Mouse (Mus musculus) intestine, embryonic 14.5 days (tissue): ENCODE measurements around the gene Asb4. TPM values are rescaled to one million over a fixed set of nuclear protein-coding genes. Genes with fewer than 3 reads are reported as not detected.

Experiments used
- ATAC-seq: fragments of 200-750 bp; cut with Nextera tagmentation; replicated peaks from 2 replicates; pipeline ENCODE4 v1.8.0; 2017; ENCODE audit warnings: low read depth, moderate number of reproducible peaks, moderate TSS enrichment, moderate library complexity; ENCODE audit not compliant: low FRiP score, low TSS enrichment
- DNase-seq: peaks from one replicate; pipeline ENCODE4 v3.0.0-alpha.2; 2018; ENCODE audit warnings: low spot score
- H3K27ac ChIP-seq: fragments of 300-500 bp; sonication (generic); 2 replicates; pipeline ENCODE4 v1.5.1; 2014; ENCODE audit warnings: low read depth, mild to moderate bottlenecking, control low read depth
- H3K27me3 ChIP-seq: fragments of 300-500 bp; sonication (generic); replicated peaks from 2 replicates; pipeline ENCODE4 v1.6.1; 2014; ENCODE audit warnings: low read length, control low read depth; ENCODE audit not compliant: control insufficient read depth, insufficient read depth
- H3K36me3 ChIP-seq: fragments of 300-500 bp; sonication (generic); 2 replicates; pipeline ENCODE4 v1.6.1; 2014; ENCODE audit warnings: low read length, control low read depth; ENCODE audit not compliant: control insufficient read depth, insufficient read depth
- H3K4me1 ChIP-seq: fragments of 300-500 bp; sonication (generic); replicated peaks from 2 replicates; pipeline ENCODE4 v1.6.1; 2014; ENCODE audit warnings: low read length, control low read depth, mixed read lengths; ENCODE audit not compliant: control insufficient read depth, insufficient read depth
- H3K4me2 ChIP-seq: fragments of 300-500 bp; sonication (generic); 2 replicates; pipeline ENCODE4 v1.6.1; 2014; ENCODE audit warnings: low read length
- H3K4me3 ChIP-seq: fragments of 300-500 bp; sonication (generic); 2 replicates; pipeline ENCODE4 v1.5.1; 2014; ENCODE audit warnings: low read depth, low read length, control low read depth, mixed read lengths
- H3K9ac ChIP-seq: fragments of 300-500 bp; sonication (generic); 2 replicates; pipeline ENCODE4 v1.6.1; 2014; ENCODE audit warnings: mild to moderate bottlenecking, low read length
- H3K9me3 ChIP-seq: fragments of 300-500 bp; sonication (generic); 2 replicates; pipeline ENCODE4 v1.6.1; 2016; ENCODE audit warnings: low read length, control low read depth; ENCODE audit not compliant: control insufficient read depth
- WGBS: fragments of 180-500 bp; shearing (Covaris S2); extraction: QIAGEN DNeasy Blood & Tissue Kit; methylation state at CpG from one replicate; pipeline ENCODE4 v1.1.7; 2014; 5-methylcytosine and 5-hydroxymethylcytosine counted together
- polyA plus RNA-seq: library from polyadenylated mRNA; unstranded; fragments of >200 nt; fragmentation: Nextera tagmentation; extraction: Ambion mirVana; gene quantifications from 2 replicates; pipeline ENCODE4 v1.2.1, GENCODE M21; 2014

The Asb4 gene
- polyA plus RNA-seq, 1 experiment from 2014 or later: 28.5 TPM

GRCm38 (mm10) chr6:5365845-5366244, 17.3 kb upstream of the Asb4 start:
- 88% methylated on average over 5 of the region's 5 CpGs for WGBS
- no peaks in the 10 kb centered on the region for H3K36me3 ChIP-seq
- no peak for ATAC-seq
- DNase-seq: no peak
- H3K4me1 ChIP-seq: no peaks in the 10 kb centered on the region
- no peaks in the 10 kb centered on the region for H3K27me3 ChIP-seq
- H3K27ac ChIP-seq: no peak overlapping the region
- no peak overlapping the region for H3K4me3 ChIP-seq
- no peak overlapping the region for H3K4me2 ChIP-seq
- no peak overlapping the region for H3K9ac ChIP-seq
- H3K9me3 ChIP-seq: no peaks in the 10 kb centered on the region

- 92% methylated on average over 4 of the region's 4 CpGs for WGBS
- no peak overlapping the region for H3K9ac ChIP-seq
- no peak overlapping the region for H3K4me3 ChIP-seq
- no peak for ATAC-seq
- no peak for DNase-seq
- no peaks in the 10 kb centered on the region for H3K36me3 ChIP-seq
- H3K27ac ChIP-seq: no peak overlapping the region
- H3K9me3 ChIP-seq: no peaks in the 10 kb centered on the region
- peaks cover 25% of the 10 kb centered on the region for H3K4me1 ChIP-seq
- no peak overlapping the region for H3K4me2 ChIP-seq
- no peaks in the 10 kb centered on the region for H3K27me3 ChIP-seq
These were observed 6.3 kb upstream of the Asb4 start for GRCm38 (mm10) chr6:5376884-5377283.

- Histone ChIP-seq H3K27me3 (no peaks in the 10 kb centered on the region), H3K4me2 (no peak overlapping the region), H3K9ac (no peak overlapping the region), H3K4me1 (peaks cover 42% of the 10 kb centered on the region), H3K27ac (no peak overlapping the region; the same call in 1 of the 2 replicates), H3K36me3 (no peaks in the 10 kb centered on the region), H3K9me3 (no peaks in the 10 kb centered on the region), H3K4me3 (no peak overlapping the region)
- ATAC-seq (no peak), DNase-seq (no peak)
- 92% methylated on average over 3 of the region's 3 CpGs for WGBS
These were observed 4.1 kb upstream of the Asb4 start for GRCm38 (mm10) chr6:5379048-5379447.

GRCm38 (mm10) chr6:5379781-5380623, 3.2 kb upstream of the Asb4 start:
- no peaks in the 10 kb centered on the region for H3K27me3 ChIP-seq
- 17% methylated on average over 22 of the region's 22 CpGs for WGBS
- DNase-seq (peak; percentile 71), ATAC-seq (no peak)
- no peak overlapping the region; the same call in 1 of the 2 replicates for H3K4me3 ChIP-seq
- no peaks in the 10 kb centered on the region for H3K36me3 ChIP-seq
- 0 out of 2 replicates have a peak overlapping the region, but pooled peaks have one; percentile 10 for H3K9ac ChIP-seq
- H3K4me1 ChIP-seq: peaks cover 42% of the 10 kb centered on the region
- peak overlapping the region; percentile 76 for H3K27ac ChIP-seq
- no peaks in the 10 kb centered on the region for H3K9me3 ChIP-seq
- peak overlapping the region; percentile 43 for H3K4me2 ChIP-seq

DNA sequence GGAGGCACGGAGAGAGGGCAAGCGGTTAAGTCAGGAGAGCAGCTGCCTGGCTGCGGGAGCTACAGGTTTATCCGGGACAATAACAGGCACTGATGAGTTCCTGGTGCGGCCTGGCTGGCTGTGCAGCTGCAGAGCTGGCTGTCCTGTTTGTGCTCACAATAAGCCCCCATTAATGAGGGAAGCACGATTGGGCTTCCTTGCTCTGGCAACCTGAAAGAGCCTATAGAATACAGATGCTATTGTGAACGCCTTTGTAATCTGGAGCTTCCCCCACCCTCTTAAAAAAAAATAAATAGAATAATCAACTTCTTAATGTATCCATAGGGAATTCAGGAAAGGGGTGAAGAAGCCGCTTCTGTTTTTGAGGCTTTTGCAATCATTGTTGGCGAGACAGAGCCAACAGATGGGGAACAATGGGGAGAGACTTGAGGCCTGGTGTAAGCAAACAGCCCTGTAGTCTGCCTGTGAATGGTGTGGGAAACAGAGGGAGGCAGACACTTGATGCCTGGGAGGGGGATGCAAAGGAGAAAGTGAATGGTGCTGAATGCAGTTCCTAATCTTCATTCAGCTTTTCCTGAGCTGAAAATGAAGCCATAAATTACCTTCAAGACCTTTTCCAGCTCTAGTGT, 2.4 kb upstream of the Asb4 start:
- WGBS: 22% methylated on average over 9 of the region's 9 CpGs
- peaks cover 42% of the 10 kb centered on the region for H3K4me1 ChIP-seq
- no peak overlapping the region for H3K4me3 ChIP-seq
- H3K27ac ChIP-seq: peak overlapping the region; percentile 76
- H3K36me3 ChIP-seq: no peaks in the 10 kb centered on the region
- DNase-seq: no peak
- ATAC-seq: peak; percentile 47
- H3K9me3 ChIP-seq: no peaks in the 10 kb centered on the region
- H3K27me3 ChIP-seq: no peaks in the 10 kb centered on the region
- no peak overlapping the region for H3K9ac ChIP-seq
- peak overlapping the region; percentile 43 for H3K4me2 ChIP-seq

- Histone ChIP-seq H3K9me3 (no peaks in the 10 kb centered on the region), H3K27me3 (no peaks in the 10 kb centered on the region), H3K9ac (no peak overlapping the region), H3K36me3 (no peaks in the 10 kb centered on the region), H3K27ac (peak overlapping the region; percentile 83), H3K4me2 (peak overlapping the region; percentile 67; the same call in 1 of the 2 replicates), H3K4me3 (peak overlapping the region; percentile 28; the same call in 1 of the 2 replicates), H3K4me1 (peaks cover 42% of the 10 kb centered on the region)
- no peak for ATAC-seq
- no peak for DNase-seq
- 33% methylated on average over 13 of the region's 13 CpGs for WGBS
These were observed 1.1 kb upstream of the Asb4 start for GRCm38 (mm10) chr6:5381918-5382582.

DNA sequence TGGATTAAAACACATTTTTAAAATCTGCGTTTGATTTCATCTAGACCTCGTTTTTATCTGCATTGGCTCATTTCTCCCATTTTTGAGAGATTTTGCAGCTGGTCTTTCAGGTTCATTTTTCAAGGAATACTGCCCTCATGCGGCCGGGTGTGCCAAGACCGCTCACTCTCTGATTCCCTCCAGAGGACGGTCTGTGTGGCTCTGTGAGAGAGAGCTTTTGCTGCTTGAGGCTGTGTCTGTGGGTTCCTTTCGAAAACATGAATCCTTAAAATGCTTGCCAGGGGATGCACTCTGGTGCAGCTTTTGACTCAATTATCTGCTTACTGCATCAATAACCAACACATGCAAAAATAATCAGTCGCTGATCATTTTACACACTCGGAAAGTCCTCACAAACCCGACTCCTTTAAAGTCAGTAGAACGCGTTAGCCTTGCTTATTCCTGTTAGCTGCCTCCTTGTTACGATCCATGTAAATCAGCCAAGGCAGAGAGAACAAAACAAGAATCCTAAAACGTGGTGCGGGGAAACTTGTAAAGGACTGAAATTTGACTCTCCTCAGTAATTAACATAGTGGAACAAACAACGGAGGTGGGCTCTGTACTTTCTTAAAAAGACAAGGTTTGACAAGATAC, 487 bp upstream of the Asb4 start:
- Histone ChIP-seq H3K36me3 (no peaks in the 10 kb centered on the region), H3K9me3 (no peaks in the 10 kb centered on the region), H3K9ac (peak overlapping the region; percentile 48), H3K4me3 (peak overlapping the region; percentile 28), H3K4me2 (peak overlapping the region; percentile 67), H3K27me3 (no peaks in the 10 kb centered on the region), H3K4me1 (peaks cover 42% of the 10 kb centered on the region), H3K27ac (peak overlapping the region; percentile 83)
- under 1% methylated on average over 16 of the region's 16 CpGs for WGBS
- ATAC-seq: no peak; the same call in 1 of the 2 replicates
- DNase-seq: peak; percentile 93

DNA sequence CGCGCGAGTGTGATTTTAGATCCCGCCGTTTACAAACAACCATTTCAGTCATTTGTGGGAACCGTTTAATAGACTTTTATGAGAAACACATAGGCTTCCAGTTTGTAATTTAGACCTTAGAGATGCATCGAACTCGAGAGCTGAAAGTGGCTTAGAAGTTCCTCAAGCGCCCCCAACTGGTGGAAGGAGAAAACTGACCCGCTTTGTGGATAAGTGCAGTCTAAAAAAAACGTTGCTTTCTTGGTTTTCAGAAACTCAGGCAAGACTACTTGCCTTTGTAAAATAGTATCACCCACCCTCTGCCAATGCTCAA, 948 bp downstream of the Asb4 start:
- H3K9ac ChIP-seq: peak overlapping the region; percentile 27; the same call in 1 of the 2 replicates
- DNase-seq: peak; percentile 84

More for the DNA sequence above, 948 bp downstream of the Asb4 start:
- 3% methylated on average over 11 of the region's 11 CpGs for WGBS
- no peaks in the 10 kb centered on the region for H3K9me3 ChIP-seq
- peak overlapping the region; percentile 28 for H3K4me3 ChIP-seq
- H3K4me1 ChIP-seq: peaks cover 42% of the 10 kb centered on the region
- no peak for ATAC-seq
- peak overlapping the region; percentile 67 for H3K4me2 ChIP-seq
- H3K27ac ChIP-seq: peak overlapping the region; percentile 83; the same call in 1 of the 2 replicates
- H3K27me3 ChIP-seq: no peaks in the 10 kb centered on the region
- no peaks in the 10 kb centered on the region for H3K36me3 ChIP-seq
